ENCODE assay signal across 29 mouse cellular contexts in the genomic region with DNA sequence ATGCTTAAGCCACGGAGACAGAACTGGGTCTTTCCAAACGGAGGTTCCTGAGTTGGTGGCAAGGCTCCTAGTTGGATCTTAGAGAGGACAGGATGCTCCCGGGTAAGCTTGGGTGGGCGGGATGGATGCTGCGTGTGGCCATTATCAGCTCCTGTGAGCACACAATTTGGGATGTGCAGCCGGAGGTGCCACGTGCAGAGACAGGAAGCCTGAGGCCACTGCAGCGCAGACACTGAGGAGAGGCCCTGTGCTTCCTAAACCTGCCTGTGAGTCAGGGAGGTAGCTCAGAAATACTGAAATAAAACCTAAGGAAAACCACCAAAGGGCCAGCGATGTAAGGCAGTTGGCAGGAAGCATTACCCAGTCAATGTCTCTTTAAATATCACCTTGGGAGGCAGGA. TPM values are rescaled to one million over a fixed set of nuclear protein-coding genes. Genes with fewer than 3 reads are reported as not detected.
DNase-seq lines count a peak whose midpoint lies in the region; ATAC-seq lines count a peak whose summit lies in the region.
"Had no signal": no experiment of that assay in that cellular context is flagged by ENCODE, and none has a peak within 500 bp of the region (broad histone marks: within the 10 kb centered on the region; RNA-seq: fewer than 3 reads in every experiment).

No protein-coding gene starts in this region.

- H3K36me3 ChIP-seq in kidney, embryonic 14.5 days (ENCODE audit: control insufficient read depth, insufficient read depth, low read length) = no peaks in the 10 kb centered on the region
- H3K36me3 ChIP-seq: forebrain, embryonic 15.5 days; G1E; heart, embryonic 13.5 days; hindbrain, embryonic 15.5 days; neural tube, embryonic 13.5 days had no signal

- H3K9me3 ChIP-seq in kidney, embryonic 14.5 days (ENCODE audit: control insufficient read depth, low read length) = no peaks in the 10 kb centered on the region
- H3K9me3 ChIP-seq: forebrain, embryonic 10.5 days; forebrain, embryonic 15.5 days; heart, embryonic 13.5 days; hindbrain, embryonic 10.5 days; hindbrain, embryonic 15.5 days; neural tube, embryonic 13.5 days had no signal

- H3K9ac ChIP-seq in kidney, embryonic 14.5 days (ENCODE audit: low read depth, low read length) = peak overlapping the region; percentile 9; the same call in 1 of the 2 replicates
- H3K9ac ChIP-seq: forebrain, embryonic 15.5 days; heart, embryonic 13.5 days; hindbrain, embryonic 15.5 days; liver, embryonic 14.5 days; neural tube, embryonic 13.5 days had no signal

- no peaks in the 10 kb centered on the region for H3K27me3 ChIP-seq in kidney, embryonic 14.5 days (ENCODE audit: control insufficient read depth, insufficient read depth, low read length)
- H3K27me3 ChIP-seq: forebrain, embryonic 15.5 days; hindbrain, embryonic 15.5 days; neural tube, embryonic 13.5 days had no signal

- WGBS in kidney, embryonic 14.5 days = 70% methylated on average over 9 of the region's 9 CpGs

- H3K27ac ChIP-seq in kidney, embryonic 14.5 days (ENCODE audit: low read depth, low read length) = no peak overlapping the region
- H3K27ac ChIP-seq: forebrain, embryonic 10.5 days; forebrain, embryonic 15.5 days; heart, embryonic 13.5 days; hindbrain, embryonic 10.5 days; hindbrain, embryonic 15.5 days; kidney, postnatal 0 days; liver, embryonic 14.5 days; macrophage; neural tube, embryonic 13.5 days had no signal

- ATAC-seq in kidney, embryonic 14.5 days (ENCODE audit: low FRiP score, low TSS enrichment) = no peak
- no peak for ATAC-seq in erythroid progenitor cell, adult 5-6 weeks (replicated peaks; ENCODE audit: low FRiP score, poor library complexity, severe bottlenecking)
- ATAC-seq: forebrain, embryonic 15.5 days; midbrain, embryonic 16.5 days had no signal

- H3K4me2 ChIP-seq in kidney, embryonic 14.5 days (replicated peaks; ENCODE audit: low read depth, low read length) = no peak overlapping the region
- H3K4me2 ChIP-seq: forebrain, embryonic 15.5 days; heart, embryonic 13.5 days; hindbrain, embryonic 15.5 days; midbrain, embryonic 11.5 days; neural tube, embryonic 13.5 days had no signal

- peak; percentile 1 for DNase-seq in adrenal gland, adult 2 months
- no peak for DNase-seq in adrenal gland, postnatal 36 days
- peak; percentile 36 for DNase-seq in cerebellum, adult 9-11 months
- DNase-seq in cerebellum, adult 11-12 months = no peak
- no peak for DNase-seq in kidney, adult 9 months
- DNase-seq in 416B (ENCODE audit: low read depth) = peak; percentile 64
- DNase-seq: adrenal gland, postnatal 25 days; heart, postnatal 10 days; kidney, adult 18-20 months; kidney, postnatal 4 days; liver; lung, adult 2 months; lung, postnatal 10 days; thymus, adult 18-20 months; thymus, postnatal 25 days had no signal

- no peak overlapping the region for H3K4me3 ChIP-seq in kidney, embryonic 14.5 days (ENCODE audit: low read length)
- H3K4me3 ChIP-seq: forebrain, embryonic 10.5 days; forebrain, embryonic 15.5 days; heart, embryonic 13.5 days; hindbrain, embryonic 10.5 days; hindbrain, embryonic 15.5 days; neural tube, embryonic 13.5 days had no signal

- H3K4me1 ChIP-seq in kidney, embryonic 14.5 days (ENCODE audit: control insufficient read depth, insufficient read depth, low read length) = peaks cover 13% of the 10 kb centered on the region; the same call in 1 of the 2 replicates

RNA-seq across cellular contexts. Expression of a gene that starts 4.0 kb away (rescaled TPM):
- total RNA-seq in adrenal gland, adult 2 months (2021) = under 1 TPM; 0.17 TPM
- 0.95 and 0.99 TPM in 2 replicates for polyA plus RNA-seq in adrenal gland, adult 2 months (2012; rRNA removed)
- total RNA-seq in adrenal gland, postnatal 36 days (2021) = under 1 TPM in 1 of 2 experiments, not detected in 1; 0.13 TPM
- polyA plus RNA-seq in kidney, embryonic 14.5 days (2014; fragmentation: Nextera tagmentation; extraction: Ambion mirVana) = 0.37 and 0.66 TPM in 2 replicates
- not detected in 2 replicates for total RNA-seq in erythroid progenitor cell, adult 5-6 weeks (2015; ENCODE audit: low replicate concordance)
- not detected in 2 replicates for total RNA-seq in erythroid progenitor cell, adult 5-6 weeks (2017; ENCODE audit: low replicate concordance)
- total RNA-seq: G1E had no signal
- polyA plus RNA-seq: G1E; liver, embryonic 14.5 days; macrophage had no signal

RNA-seq across cellular contexts. Expression of a gene that starts 6.0 kb away (rescaled TPM):
- total RNA-seq in adrenal gland, adult 2 months (2021) = 10 to 100 TPM; 41.2 to 47.0 TPM
- polyA plus RNA-seq in adrenal gland, adult 2 months (2012; rRNA removed) = 36.8 and 42.2 TPM in 2 replicates
- total RNA-seq in adrenal gland, postnatal 36 days (2021) = 10 to 100 TPM; 28.0 to 37.2 TPM
- polyA plus RNA-seq in kidney, embryonic 14.5 days (2014; fragmentation: Nextera tagmentation; extraction: Ambion mirVana) = 43.8 and 49.3 TPM in 2 replicates
- total RNA-seq in erythroid progenitor cell, adult 5-6 weeks (2015; ENCODE audit: low replicate concordance) = not detected in 2 replicates
- 1.3 and 3.9 TPM in 2 replicates for total RNA-seq in erythroid progenitor cell, adult 5-6 weeks (2017; ENCODE audit: low replicate concordance)

RNA-seq across cellular contexts. Expression of a gene that starts 7.0 kb away (rescaled TPM):
- 10 to 100 TPM; 39.4 to 60.7 TPM for total RNA-seq in adrenal gland, adult 2 months (2021)
- 65.6 and 87.4 TPM in 2 replicates for polyA plus RNA-seq in adrenal gland, adult 2 months (2012; rRNA removed)
- total RNA-seq in adrenal gland, postnatal 36 days (2021) = 10 to 100 TPM; 37.8 to 55.4 TPM
- 1.9 and 2.7 TPM in 2 replicates for polyA plus RNA-seq in kidney, embryonic 14.5 days (2014; fragmentation: Nextera tagmentation; extraction: Ambion mirVana)
- 3.2 and 4.2 TPM in 2 replicates for total RNA-seq in erythroid progenitor cell, adult 5-6 weeks (2015; ENCODE audit: low replicate concordance)
- 2.3 and 3.3 TPM in 2 replicates for total RNA-seq in erythroid progenitor cell, adult 5-6 weeks (2017; ENCODE audit: low replicate concordance)

RNA-seq across cellular contexts. Expression of a gene that starts 16.7 kb away (rescaled TPM):
- total RNA-seq in adrenal gland, adult 2 months (2021) = 10 to 100 TPM; 17.5 to 28.6 TPM
- 56.4 and 90.6 TPM in 2 replicates for polyA plus RNA-seq in adrenal gland, adult 2 months (2012; rRNA removed)
- total RNA-seq in adrenal gland, postnatal 36 days (2021) = 10 to 100 TPM; 20.2 to 27.7 TPM
- 129 and 147 TPM in 2 replicates for polyA plus RNA-seq in kidney, embryonic 14.5 days (2014; fragmentation: Nextera tagmentation; extraction: Ambion mirVana)
- 9.2 TPM in 1 of 2 replicates, not detected in the other for total RNA-seq in erythroid progenitor cell, adult 5-6 weeks (2015; ENCODE audit: low replicate concordance)
- not detected in 2 replicates for total RNA-seq in erythroid progenitor cell, adult 5-6 weeks (2017; ENCODE audit: low replicate concordance)

RNA-seq across cellular contexts. Expression of a gene that starts 22.3 kb away (rescaled TPM):
- total RNA-seq in adrenal gland, adult 2 months (2021) = 10 to 100 TPM; 18.8 to 25.9 TPM
- polyA plus RNA-seq in adrenal gland, adult 2 months (2012; rRNA removed) = 29.0 and 33.9 TPM in 2 replicates
- 10 to 100 TPM; 18.9 to 20.2 TPM for total RNA-seq in adrenal gland, postnatal 36 days (2021)
- 50.2 and 58.8 TPM in 2 replicates for polyA plus RNA-seq in kidney, embryonic 14.5 days (2014; fragmentation: Nextera tagmentation; extraction: Ambion mirVana)
- total RNA-seq in erythroid progenitor cell, adult 5-6 weeks (2015; ENCODE audit: low replicate concordance) = 3.2 and 3.4 TPM in 2 replicates
- 0.77 and 2.0 TPM in 2 replicates for total RNA-seq in erythroid progenitor cell, adult 5-6 weeks (2017; ENCODE audit: low replicate concordance)

Comparison
In these comparisons a context has a peak if more than half of its experiments do, and no peak if none do; other contexts are left out.
1. DNase-seq: peak in adrenal gland, adult 2 months (single experiment), cerebellum, adult 9-11 months (single experiment) and 416B (single experiment); none in adrenal gland, postnatal 36 days (0 of 2), cerebellum, adult 11-12 months (single experiment) and kidney, adult 9 months (single experiment).
2. RNA of a gene that starts 6.0 kb away (total RNA-seq): 41.2 to 47.0 TPM in adrenal gland, adult 2 months and 28.0 to 37.2 TPM in adrenal gland, postnatal 36 days; 1.3 to 3.9 TPM in erythroid progenitor cell, adult 5-6 weeks; every median in the first group is over 4 times any median in the second.
3. RNA of a gene that starts 7.0 kb away (total RNA-seq): 39.4 to 60.7 TPM in adrenal gland, adult 2 months and 37.8 to 55.4 TPM in adrenal gland, postnatal 36 days; 2.3 to 4.2 TPM in erythroid progenitor cell, adult 5-6 weeks; every median in the first group is over 4 times any median in the second.